Mouse (Mus musculus) forebrain, postnatal 0 days (tissue): ENCODE results near the gene Zfp629. TPM values are rescaled to one million over a fixed set of nuclear protein-coding genes. Genes with fewer than 3 reads are reported as not detected.

Source experiments
- ATAC-seq: fragments of 200-750 bp; cut with Nextera tagmentation; 2 replicates; pipeline ENCODE4 v1.8.0; 2017; ENCODE audit warnings: mild to moderate bottlenecking, moderate library complexity
- DNase-seq: peaks from one replicate; pipeline ENCODE4 v3.0.0-alpha.2; 2015
- H3K27ac ChIP-seq: fragments of 300-500 bp; sonication (generic); 2 replicates; pipeline ENCODE4 v1.5.1; 2014; ENCODE audit warnings: low read depth, mild to moderate bottlenecking, antibody characterized with exemption, low read length, moderate library complexity, mixed read lengths
- H3K27me3 ChIP-seq: fragments of 300-500 bp; sonication (generic); 2 replicates; pipeline ENCODE4 v1.6.1; 2014; ENCODE audit warnings: mild to moderate bottlenecking, low read length, mixed read lengths; ENCODE audit not compliant: insufficient read depth
- H3K36me3 ChIP-seq: fragments of 300-500 bp; sonication (generic); 2 replicates; pipeline ENCODE4 v1.6.1; 2014; ENCODE audit warnings: mild to moderate bottlenecking, moderate library complexity; ENCODE audit not compliant: insufficient read depth
- H3K4me1 ChIP-seq: fragments of 300-500 bp; sonication (generic); 2 replicates; pipeline ENCODE4 v1.6.1; 2014; ENCODE audit warnings: antibody characterized with exemption; ENCODE audit not compliant: insufficient read depth
- H3K4me2 ChIP-seq: fragments of 300-500 bp; sonication (generic); 2 replicates; pipeline ENCODE4 v1.6.1; 2014; ENCODE audit warnings: low read depth, mild to moderate bottlenecking, moderate library complexity
- H3K4me3 ChIP-seq: fragments of 300-500 bp; sonication (generic); 2 replicates; pipeline ENCODE4 v1.5.1; 2014; ENCODE audit warnings: low read depth, low read length, mixed read lengths
- H3K9ac ChIP-seq: fragments of 300-500 bp; sonication (generic); 2 replicates; pipeline ENCODE4 v1.6.1; 2014; ENCODE audit warnings: mild to moderate bottlenecking
- H3K9me3 ChIP-seq: fragments of 300-500 bp; sonication (generic); 2 replicates; pipeline ENCODE4 v1.6.1; 2016; ENCODE audit warnings: low read length
- CTCF ChIP-seq: sonication (generic); IDR thresholded peaks from 2 replicates; pipeline ENCODE4 v1.5.1; 2016; ENCODE audit warnings: antibody characterized with exemption, control low read depth, low read depth
- WGBS: fragments of 180-500 bp; shearing (Covaris S2); extraction: QIAGEN DNeasy Blood & Tissue Kit; methylation state at CpG from one replicate; pipeline ENCODE4 v1.1.7; 2014; 5-methylcytosine and 5-hydroxymethylcytosine counted together
- polyA plus RNA-seq: library from polyadenylated mRNA; unstranded; fragments of >200 nt; fragmentation: Nextera tagmentation; extraction: Ambion mirVana; gene quantifications from 2 replicates; pipeline ENCODE4 v1.2.1, GENCODE M21; 2015
- total RNA-seq: library from RNA; depleted of rRNA; stranded (reverse); fragments of >200 nt; gene quantifications from 2 replicates; pipeline ENCODE4 v1.2.3, GENCODE M21; 2014

Zfp629 gene
- total and polyA plus RNA-seq, 2 experiments from 2014 or later: 9.6 to 35.7 TPM

DNA sequence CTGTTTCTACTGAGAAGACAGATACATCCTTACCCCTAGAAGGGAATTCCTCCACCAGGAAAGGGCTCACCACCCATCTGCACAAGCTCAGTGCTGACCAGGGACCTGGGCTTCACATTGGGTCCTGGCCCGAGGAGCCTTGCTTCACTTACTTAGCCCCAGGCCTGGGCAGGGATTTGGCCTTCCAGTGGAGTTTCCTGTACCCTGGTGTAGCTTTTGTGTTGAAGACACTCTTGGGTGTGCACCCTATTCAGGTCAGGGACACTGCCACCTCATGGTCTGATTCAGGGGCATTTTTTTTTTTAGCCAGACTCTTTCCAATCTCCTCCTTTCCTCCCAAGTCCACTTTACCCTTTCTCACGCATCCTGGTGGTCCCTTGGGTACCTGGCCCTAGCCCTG lies 12.7 kb downstream of the Zfp629 start:
- Histone ChIP-seq H3K9me3 (no peaks in the 10 kb centered on the region), H3K9ac (no peak overlapping the region), H3K4me3 (no peak overlapping the region), H3K36me3 (peaks cover 76% of the 10 kb centered on the region), H3K4me2 (no peak overlapping the region), H3K27ac (no peak overlapping the region), H3K27me3 (no peaks in the 10 kb centered on the region), H3K4me1 (no peaks in the 10 kb centered on the region)
- WGBS: 88% methylated on average over 2 of the region's 2 CpGs
- no peak for TF ChIP-seq CTCF
- ATAC-seq (no peak), DNase-seq (no peak)

DNA sequence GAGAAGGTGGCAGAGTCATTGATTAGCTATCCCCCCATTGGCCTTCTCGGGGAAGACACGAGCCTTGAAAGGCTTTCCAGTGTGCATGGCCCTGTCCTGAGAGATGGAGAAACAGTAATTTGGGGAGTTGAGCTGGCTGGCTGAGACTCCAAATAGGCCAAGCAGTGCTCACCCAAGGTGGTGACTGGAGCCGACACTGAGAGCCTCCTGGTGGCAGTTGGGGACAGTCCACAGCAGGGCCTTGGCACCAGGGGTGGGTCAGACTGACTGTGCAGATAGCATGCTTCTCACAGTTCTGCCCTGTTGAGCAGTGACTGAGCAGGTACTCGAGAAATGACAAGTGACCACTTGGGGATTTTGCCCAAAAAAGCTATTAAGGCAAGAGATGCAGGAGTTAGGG lies 13.9 kb downstream of the Zfp629 start:
- no peak overlapping the region for H3K4me3 ChIP-seq
- WGBS: 85% methylated on average over 4 of the region's 4 CpGs
- peaks cover 80% of the 10 kb centered on the region for H3K36me3 ChIP-seq
- H3K27ac ChIP-seq: no peak overlapping the region
- no peak overlapping the region for H3K9ac ChIP-seq
- no peak overlapping the region for H3K4me2 ChIP-seq
- ATAC-seq (no peak), DNase-seq (no peak)
- TF ChIP-seq CTCF: no peak
- no peaks in the 10 kb centered on the region for H3K9me3 ChIP-seq
- no peaks in the 10 kb centered on the region for H3K27me3 ChIP-seq
- no peaks in the 10 kb centered on the region for H3K4me1 ChIP-seq

DNA sequence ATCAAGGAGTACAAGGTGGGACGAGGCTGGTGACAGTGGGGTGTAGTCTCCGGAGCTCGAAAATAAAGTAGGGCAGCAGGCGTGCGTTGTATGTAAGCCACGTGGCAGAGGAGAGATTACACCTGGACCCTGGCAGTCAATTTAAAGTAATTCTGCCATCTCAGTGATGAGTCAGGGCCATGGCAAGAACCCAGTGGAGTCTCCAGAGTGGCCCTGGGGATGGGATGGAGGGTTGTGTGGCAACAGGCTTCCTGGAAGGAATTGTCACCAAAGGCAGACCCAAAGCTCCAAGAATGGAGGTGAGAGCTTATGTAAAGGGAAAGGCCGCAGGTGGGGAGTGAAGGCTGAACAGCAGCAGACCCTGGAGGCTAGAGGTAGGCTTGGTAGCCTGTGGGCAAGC lies 15.0 kb downstream of the Zfp629 start:
- H3K4me2 ChIP-seq: no peak overlapping the region
- H3K4me1 ChIP-seq: no peaks in the 10 kb centered on the region
- WGBS: 96% methylated on average over 7 of the region's 7 CpGs
- no peaks in the 10 kb centered on the region for H3K27me3 ChIP-seq
- ATAC-seq (no peak), DNase-seq (no peak)
- no peak overlapping the region for H3K9ac ChIP-seq
- TF ChIP-seq CTCF: no peak
- H3K4me3 ChIP-seq: no peak overlapping the region
- peaks cover 85% of the 10 kb centered on the region for H3K36me3 ChIP-seq
- no peaks in the 10 kb centered on the region for H3K9me3 ChIP-seq
- H3K27ac ChIP-seq: no peak overlapping the region

DNA sequence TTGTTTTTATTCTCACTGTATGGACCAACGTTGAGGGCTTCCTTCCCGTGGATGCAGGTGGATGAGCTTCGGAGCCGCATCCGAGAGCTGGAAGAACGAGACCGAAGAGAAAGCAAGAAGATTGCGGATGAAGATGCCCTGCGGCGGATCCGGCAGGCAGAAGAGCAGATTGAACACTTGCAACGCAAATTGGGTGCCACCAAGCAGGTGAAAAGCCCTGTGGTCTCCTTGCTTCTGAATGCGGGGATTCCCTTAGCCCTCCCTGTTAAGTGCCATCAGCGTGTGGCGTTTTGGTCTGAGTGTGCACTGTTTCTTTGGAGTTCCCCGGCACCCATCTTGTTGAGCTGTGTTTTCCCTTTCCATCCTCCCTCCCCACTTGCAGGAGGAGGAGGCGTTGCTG lies 18.9 kb downstream of the Zfp629 start:
- Histone ChIP-seq H3K4me2 (no peak overlapping the region), H3K4me1 (no peaks in the 10 kb centered on the region), H3K4me3 (no peak overlapping the region), H3K27me3 (no peaks in the 10 kb centered on the region), H3K9ac (no peak overlapping the region), H3K27ac (no peak overlapping the region), H3K9me3 (no peaks in the 10 kb centered on the region), H3K36me3 (peaks cover 95% of the 10 kb centered on the region)
- no peak for DNase-seq
- no peak for TF ChIP-seq CTCF
- no peak for ATAC-seq
- WGBS: 94% methylated on average over 17 of the region's 17 CpGs

DNA sequence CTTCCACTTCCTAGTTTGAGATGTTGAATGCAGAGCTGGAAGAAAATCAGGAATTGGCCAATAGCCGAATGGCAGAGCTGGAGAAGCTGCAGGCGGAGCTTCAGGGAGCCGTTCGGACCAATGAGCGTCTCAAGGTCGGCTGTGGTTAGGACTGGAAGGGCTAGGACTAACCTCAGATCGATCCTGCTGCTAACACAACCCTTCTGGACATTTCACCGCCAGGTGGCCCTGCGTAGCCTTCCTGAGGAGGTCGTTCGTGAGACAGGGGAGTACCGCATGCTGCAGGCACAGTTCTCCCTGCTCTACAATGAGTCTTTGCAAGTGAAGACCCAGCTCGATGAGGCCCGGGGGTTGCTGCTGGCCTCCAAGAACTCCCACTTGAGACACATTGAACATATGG lies 23.0 kb downstream of the Zfp629 start:
- H3K36me3 ChIP-seq: peaks cover 78% of the 10 kb centered on the region
- 89% methylated on average over 14 of the region's 14 CpGs for WGBS
- no peak for TF ChIP-seq CTCF
- ATAC-seq (no peak), DNase-seq (no peak)
- H3K9ac ChIP-seq: no peak overlapping the region
- no peaks in the 10 kb centered on the region for H3K4me1 ChIP-seq
- no peak overlapping the region for H3K4me3 ChIP-seq
- no peaks in the 10 kb centered on the region for H3K27me3 ChIP-seq
- no peak overlapping the region for H3K27ac ChIP-seq
- no peaks in the 10 kb centered on the region for H3K9me3 ChIP-seq
- no peak overlapping the region for H3K4me2 ChIP-seq

DNA sequence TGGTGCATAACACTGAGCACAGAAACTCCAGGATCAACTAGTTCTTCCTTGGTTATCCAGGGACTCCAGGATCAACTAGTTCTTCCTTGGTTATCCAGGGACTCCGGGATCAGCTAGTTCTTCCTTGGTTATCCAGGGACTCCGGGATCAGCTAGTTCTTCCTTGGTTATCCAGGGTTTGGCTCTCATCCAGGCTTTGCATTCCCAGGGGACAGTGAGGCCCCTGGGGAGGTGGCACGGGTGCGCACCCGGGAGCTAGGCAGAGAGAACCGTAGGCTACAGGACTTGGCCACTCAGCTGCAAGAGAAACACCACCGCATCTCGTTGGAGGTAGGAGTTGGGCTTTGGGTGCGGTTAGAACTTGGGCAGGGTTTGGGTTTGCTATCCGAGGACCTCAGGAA lies 24.5 kb downstream of the Zfp629 start:
- Histone ChIP-seq H3K9ac (no peak overlapping the region), H3K27ac (no peak overlapping the region), H3K4me3 (no peak overlapping the region), H3K27me3 (no peaks in the 10 kb centered on the region), H3K36me3 (peaks cover 63% of the 10 kb centered on the region), H3K4me1 (no peaks in the 10 kb centered on the region), H3K4me2 (no peak overlapping the region), H3K9me3 (no peaks in the 10 kb centered on the region)
- 84% methylated on average over 10 of the region's 10 CpGs for WGBS
- no peak for DNase-seq
- TF ChIP-seq CTCF: no peak
- no peak for ATAC-seq

DNA sequence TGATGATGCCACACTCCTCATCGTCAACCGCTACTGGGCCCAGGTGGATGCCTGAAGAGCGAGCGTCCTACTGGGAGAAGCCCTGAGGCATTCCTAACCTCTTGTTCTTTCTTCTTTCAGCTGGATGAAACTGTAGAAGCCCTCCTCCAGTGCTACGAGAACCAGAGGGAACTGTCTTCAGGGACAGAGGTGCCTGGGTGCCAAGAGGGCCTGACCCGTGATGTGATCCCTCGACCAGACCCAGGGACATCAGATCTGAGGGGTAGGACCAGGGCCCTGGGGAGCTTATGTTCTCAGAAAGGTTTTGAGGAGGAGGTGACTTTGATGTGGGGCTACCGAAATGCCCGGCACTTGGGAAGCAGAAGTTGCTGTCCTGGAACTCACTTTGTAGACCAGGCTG lies 26.0 kb downstream of the Zfp629 start:
- H3K27me3 ChIP-seq: no peaks in the 10 kb centered on the region
- no peaks in the 10 kb centered on the region for H3K4me1 ChIP-seq
- 93% methylated on average over 9 of the region's 9 CpGs for WGBS
- H3K4me2 ChIP-seq: peak overlapping the region; percentile 76
- H3K4me3 ChIP-seq: peak overlapping the region; percentile 82
- ATAC-seq (no peak), DNase-seq (no peak)
- no peak for TF ChIP-seq CTCF
- no peak overlapping the region for H3K9ac ChIP-seq
- H3K27ac ChIP-seq: no peak overlapping the region
- no peaks in the 10 kb centered on the region for H3K9me3 ChIP-seq
- peaks cover 52% of the 10 kb centered on the region for H3K36me3 ChIP-seq

DNA sequence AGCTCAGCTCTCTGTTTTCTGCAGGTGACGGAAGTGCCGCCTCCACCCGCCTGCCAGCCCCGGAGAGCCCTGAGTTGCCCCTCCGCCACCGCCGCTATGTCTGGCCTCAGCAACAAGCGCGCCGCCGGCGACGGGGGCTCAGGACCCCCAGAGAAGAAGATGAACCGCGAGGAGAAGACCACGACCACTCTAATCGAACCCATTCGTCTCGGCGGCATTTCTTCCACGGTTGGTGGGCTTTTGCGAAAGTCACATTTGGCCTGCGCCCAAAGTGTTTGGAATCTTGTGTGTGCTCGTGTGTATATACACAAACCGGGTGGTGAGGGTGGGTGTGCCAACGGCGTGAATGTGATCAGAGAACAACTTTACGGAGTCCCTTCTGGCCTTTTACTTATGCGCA lies 26.7 kb downstream of the Zfp629 start:
- H3K9me3 ChIP-seq: no peaks in the 10 kb centered on the region
- peaks cover 46% of the 10 kb centered on the region for H3K36me3 ChIP-seq
- no peaks in the 10 kb centered on the region for H3K4me1 ChIP-seq
- H3K27ac ChIP-seq: peak overlapping the region; percentile 51
- peak overlapping the region; percentile 76 for H3K4me2 ChIP-seq
- H3K4me3 ChIP-seq: peak overlapping the region; percentile 82
- DNase-seq: no peak
- peak overlapping the region; percentile 74 for H3K9ac ChIP-seq
- no peak for TF ChIP-seq CTCF
- 5% methylated on average over 29 of the region's 29 CpGs for WGBS
- no peak for ATAC-seq
- no peaks in the 10 kb centered on the region for H3K27me3 ChIP-seq
